Mouse (Mus musculus): Measurements from ENCODE around the gene Ctnna2. TPM values are rescaled to one million over a fixed set of nuclear protein-coding genes. Genes with fewer than 3 reads are reported as not detected.

Gene Ctnna2
- polyA plus RNA-seq, 1 experiment from 2014 or later = not detected

DNA sequence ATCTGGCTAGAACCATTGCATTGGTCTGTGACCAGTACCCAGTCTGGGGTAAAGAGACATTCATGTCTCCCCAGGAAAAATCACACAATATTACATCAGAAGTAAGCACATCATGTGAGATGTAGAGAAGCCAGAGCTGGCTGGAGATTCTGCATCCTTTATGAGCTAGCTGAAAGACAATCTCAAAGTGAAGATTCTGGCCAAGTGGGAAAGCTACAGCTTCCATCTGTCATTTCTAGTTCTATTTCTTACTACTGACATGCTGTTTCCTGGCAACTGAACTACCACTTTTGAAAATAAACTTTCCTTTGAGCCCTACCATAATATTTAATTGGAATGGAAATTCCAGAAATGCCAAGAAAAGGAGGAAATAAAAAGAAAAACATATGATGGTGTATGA lies 285.4 kb downstream of the Ctnna2 start:
- in situ Hi-C loops (cut with MboI; ENCODE audit: low pct_unique_long_range_greater_than_20kb) = no loop called here
- POLR2A ChIA-PET = no interaction called here

DNA sequence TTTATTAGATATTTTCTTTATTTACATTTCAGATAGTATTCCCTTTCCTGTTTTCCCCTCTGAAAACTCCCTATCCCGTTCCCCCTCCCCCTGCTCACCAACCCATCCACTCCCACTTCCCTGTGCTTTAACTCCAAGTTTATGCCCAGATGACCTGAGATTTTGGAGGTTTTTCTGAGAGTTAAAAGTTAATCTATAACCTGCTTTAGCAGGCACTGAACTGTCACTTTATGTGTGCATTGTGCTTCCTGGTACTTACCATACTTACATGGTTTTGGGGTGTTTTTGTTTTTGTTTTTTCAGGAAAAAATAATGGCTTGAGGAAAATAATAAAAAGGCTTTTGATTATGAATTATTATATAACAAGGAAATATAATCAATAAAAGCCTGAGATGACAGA lies 292.3 kb downstream of the Ctnna2 start:
- in situ Hi-C loops (cut with MboI; ENCODE audit: low pct_unique_long_range_greater_than_20kb) = no loop called here
- ChIA-PET CTCF (no interaction called here), POLR2A (no interaction called here)
- H3K27me3 ChIP-seq = no peaks in the 10 kb centered on the region
- TF ChIP-seq CTCF (IDR thresholded peaks at IDR 0.05) = no peak
- DNase-seq (ENCODE audit: low read depth, low spot score) (no peak), ATAC-seq (no peak)

More for the DNA sequence above, 285.4 kb downstream of the Ctnna2 start:
- no peak for TF ChIP-seq CTCF (IDR thresholded peaks at IDR 0.05)
- CTCF ChIA-PET = no interaction called here
- no peaks in the 10 kb centered on the region for H3K27me3 ChIP-seq
- DNase-seq (ENCODE audit: low read depth, low spot score) (no peak), ATAC-seq (no peak)

DNA sequence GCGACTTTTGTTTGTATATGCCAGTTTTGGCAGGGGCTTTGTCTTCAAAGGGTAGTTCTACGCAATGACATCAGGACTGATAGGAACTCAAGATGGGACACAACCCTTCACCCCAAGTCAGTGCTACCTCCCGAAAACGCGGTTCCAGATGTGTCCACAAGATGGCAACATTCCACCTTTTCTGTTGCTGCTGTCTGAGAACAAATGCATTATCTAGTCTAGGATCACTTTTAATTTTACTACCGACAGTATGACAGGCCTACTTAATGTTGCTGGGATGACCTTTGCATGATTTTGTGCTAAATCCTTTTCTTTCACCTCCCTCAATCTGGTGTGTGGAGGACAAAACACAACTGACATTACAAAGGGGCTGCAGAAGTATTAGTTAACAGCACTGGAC lies 329.4 kb downstream of the Ctnna2 start:
- ChIA-PET POLR2A (no interaction called here), CTCF (no interaction called here)
- no peaks in the 10 kb centered on the region for H3K27me3 ChIP-seq
- ATAC-seq (no peak), DNase-seq (ENCODE audit: low read depth, low spot score) (no peak)
- in situ Hi-C loops (cut with MboI; ENCODE audit: low pct_unique_long_range_greater_than_20kb) = no loop called here
- peak; percentile 51 for TF ChIP-seq CTCF (IDR thresholded peaks at IDR 0.05)

DNA sequence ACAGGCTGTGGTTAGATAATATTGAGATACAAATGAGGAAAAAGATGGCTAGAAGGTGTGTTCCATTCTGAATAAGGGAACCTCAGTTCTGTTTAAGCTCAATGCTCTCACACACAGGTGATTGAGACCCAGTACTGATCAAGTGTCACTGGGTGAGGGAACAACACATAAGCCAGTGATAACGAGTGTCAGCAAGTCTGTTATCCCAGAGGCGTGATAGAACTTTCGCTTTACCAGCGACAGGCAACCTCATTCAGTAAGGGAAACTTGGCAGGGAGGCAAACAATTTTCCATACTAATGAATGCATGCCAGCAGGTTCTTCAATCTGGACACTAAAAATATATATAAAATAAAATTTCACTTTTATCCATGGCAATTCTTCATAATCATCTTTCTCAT lies 334.9 kb downstream of the Ctnna2 start:
- no peak for TF ChIP-seq CTCF (IDR thresholded peaks at IDR 0.05)

DNA sequence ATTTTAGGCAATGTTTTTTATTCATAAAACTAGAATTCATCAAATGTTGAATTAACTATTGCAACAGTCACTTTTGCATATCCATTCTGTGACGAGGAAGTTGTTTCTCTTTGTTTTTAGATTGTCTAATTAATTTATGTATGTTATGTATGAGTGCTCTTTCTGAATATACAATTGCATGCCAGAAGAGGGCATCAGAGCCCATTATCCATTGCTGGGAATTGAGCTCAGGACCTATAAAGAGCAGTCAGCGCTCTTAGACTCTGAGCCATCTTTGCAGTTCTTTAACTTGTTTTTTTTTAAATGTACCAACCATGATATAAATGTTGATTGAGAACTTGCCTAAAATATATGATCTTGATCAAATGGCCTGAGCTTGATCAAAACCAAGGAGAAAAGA lies 340.7 kb downstream of the Ctnna2 start:
- no peak for TF ChIP-seq CTCF (IDR thresholded peaks at IDR 0.05)
- DNase-seq (ENCODE audit: low read depth, low spot score) (no peak), ATAC-seq (no peak)
- ChIA-PET POLR2A (no interaction called here), CTCF (interaction anchor here (2.1 kb wide), 1 partner anchor 8 kb away, joined by 5 read pairs; no protein-coding TSS in a partner anchor)
- in situ Hi-C loops (cut with MboI; ENCODE audit: low pct_unique_long_range_greater_than_20kb) = no loop called here
- H3K27me3 ChIP-seq = peaks cover 6% of the 10 kb centered on the region

More for the DNA sequence above, 334.9 kb downstream of the Ctnna2 start:
- DNase-seq (ENCODE audit: low read depth, low spot score) (no peak), ATAC-seq (no peak)
- no peaks in the 10 kb centered on the region for H3K27me3 ChIP-seq
- ChIA-PET POLR2A (no interaction called here), CTCF (no interaction called here)
- in situ Hi-C loops (cut with MboI; ENCODE audit: low pct_unique_long_range_greater_than_20kb) = no loop called here

DNA sequence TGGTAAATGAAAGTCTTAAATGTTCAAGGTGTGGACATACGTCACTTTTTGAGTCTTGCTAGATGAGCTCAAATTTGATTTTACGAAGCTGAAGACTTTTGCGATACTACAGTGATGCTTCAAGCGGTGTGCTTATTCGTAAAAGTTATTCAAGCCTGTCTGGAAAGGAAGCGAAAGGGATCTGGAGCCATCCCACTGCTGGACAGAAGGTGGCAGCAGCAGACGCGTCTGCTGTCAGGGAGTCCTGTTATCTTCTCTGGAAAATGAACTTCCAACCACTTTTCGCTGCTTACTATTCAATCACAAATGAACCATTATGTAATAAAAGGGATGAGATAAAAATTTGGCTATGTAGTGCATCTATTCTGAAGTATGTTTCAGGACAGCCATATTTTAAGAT lies 345.5 kb downstream of the Ctnna2 start:
- ChIA-PET POLR2A (no interaction called here), CTCF (no interaction called here)
- peaks cover 19% of the 10 kb centered on the region for H3K27me3 ChIP-seq
- no peak for DNase-seq (ENCODE audit: low read depth, low spot score)
- in situ Hi-C loops (cut with MboI; ENCODE audit: low pct_unique_long_range_greater_than_20kb) = loop anchor here (5.0 kb wide), 1 partner anchor 878 kb away; no protein-coding TSS in a partner anchor
- peak; percentile 74 for TF ChIP-seq CTCF (IDR thresholded peaks at IDR 0.05)
- ATAC-seq = no peak

DNA sequence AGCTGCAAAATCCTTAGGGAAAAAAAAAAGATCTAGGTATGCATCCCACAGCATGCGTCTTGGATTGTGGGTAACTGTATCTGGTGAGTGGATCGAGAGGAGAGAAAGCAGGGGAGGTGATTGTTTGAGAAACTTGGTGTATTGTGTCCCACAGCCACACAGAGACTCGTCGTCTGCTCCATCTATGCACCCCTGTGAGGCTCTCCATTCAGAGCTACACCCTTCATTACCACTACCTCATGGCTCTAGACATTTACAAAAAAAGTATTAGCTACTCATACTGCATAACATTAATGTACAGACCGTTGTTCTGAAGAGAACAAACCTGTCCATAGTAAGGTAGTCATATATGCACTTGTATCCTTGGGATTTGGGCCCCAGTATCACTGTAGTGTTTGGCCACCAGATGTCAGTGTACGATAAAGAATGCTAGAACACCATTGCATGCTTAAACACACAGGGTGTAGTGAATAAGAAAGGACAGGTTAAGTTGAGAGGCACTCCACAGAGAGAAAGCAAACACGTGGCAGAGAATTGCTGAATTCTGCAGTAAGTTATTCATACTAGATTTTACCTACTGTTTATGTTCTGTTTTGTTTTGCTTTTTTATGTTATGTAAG lies 350.8 kb downstream of the Ctnna2 start:
- peak; percentile 42 for TF ChIP-seq CTCF (IDR thresholded peaks at IDR 0.05)
- peaks cover 13% of the 10 kb centered on the region for H3K27me3 ChIP-seq
- in situ Hi-C loops (cut with MboI; ENCODE audit: low pct_unique_long_range_greater_than_20kb) = no loop called here
- DNase-seq (ENCODE audit: low read depth, low spot score) (no peak), ATAC-seq (no peak)
- ChIA-PET CTCF (no interaction called here), POLR2A (no interaction called here)

DNA sequence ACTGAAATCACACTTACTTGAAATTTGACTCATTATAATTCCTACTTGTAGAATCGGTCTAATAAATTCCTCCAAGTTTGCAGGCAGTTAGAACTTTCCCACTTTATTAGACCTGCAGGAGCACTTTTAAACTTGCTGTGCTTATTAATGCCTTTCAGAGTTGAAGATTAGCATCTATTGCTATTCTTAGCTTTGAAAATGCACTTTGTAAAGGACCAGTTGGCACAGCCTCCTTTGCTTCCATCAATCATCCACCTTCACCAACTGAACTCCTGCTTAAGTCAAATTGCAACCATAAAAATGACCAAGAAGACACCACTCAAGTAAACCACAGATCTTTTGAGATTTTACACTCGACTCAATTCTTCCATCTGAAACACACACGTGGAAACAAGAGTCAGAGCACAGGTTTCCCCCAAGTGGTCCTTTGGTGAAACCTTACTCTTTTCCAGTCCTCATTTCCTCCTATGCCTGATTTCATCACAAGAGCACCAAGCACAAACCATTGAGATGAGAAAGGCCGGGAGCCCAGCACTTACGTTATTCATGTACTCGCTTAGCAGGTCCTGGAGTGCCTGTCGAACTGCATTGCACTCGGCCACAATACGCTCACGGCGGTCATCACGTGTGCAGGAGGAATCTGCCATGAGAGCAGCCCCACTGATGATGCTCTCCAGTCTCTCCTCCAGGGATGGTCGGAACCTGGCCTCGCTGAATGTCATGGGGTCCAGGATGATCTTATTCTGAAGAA lies 374.7 kb downstream of the Ctnna2 start:
- no peaks in the 10 kb centered on the region for H3K27me3 ChIP-seq
- ChIA-PET POLR2A (no interaction called here), CTCF (no interaction called here)
- in situ Hi-C loops (cut with MboI; ENCODE audit: low pct_unique_long_range_greater_than_20kb) = no loop called here
- DNase-seq (ENCODE audit: low read depth, low spot score) = no peak
- no peak for TF ChIP-seq CTCF (IDR thresholded peaks at IDR 0.05)
- ATAC-seq = no peak

DNA sequence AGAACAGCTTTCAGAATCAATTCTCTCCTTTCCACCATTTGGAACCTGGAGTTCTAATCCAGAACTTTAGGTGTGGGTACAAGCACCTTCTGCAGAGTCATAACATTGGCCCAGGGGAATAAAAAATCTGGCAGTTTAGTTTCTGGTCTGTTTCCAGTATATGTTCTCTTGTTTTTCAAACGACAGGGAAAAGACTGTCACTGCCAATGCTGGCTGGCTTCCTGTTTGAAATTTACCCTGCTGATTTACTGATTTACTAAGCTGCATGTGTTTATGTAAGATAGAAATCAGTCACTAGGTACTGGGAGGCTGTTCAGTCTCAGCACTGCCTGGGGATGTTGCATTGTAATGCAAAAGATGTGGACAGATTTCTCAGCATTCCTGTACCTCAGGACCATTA lies 375.6 kb downstream of the Ctnna2 start:
- DNase-seq (ENCODE audit: low read depth, low spot score) (no peak), ATAC-seq (no peak)
- in situ Hi-C loops (cut with MboI; ENCODE audit: low pct_unique_long_range_greater_than_20kb) = no loop called here
- POLR2A ChIA-PET = no interaction called here
- no peaks in the 10 kb centered on the region for H3K27me3 ChIP-seq
- TF ChIP-seq CTCF (IDR thresholded peaks at IDR 0.05) = no peak
- CTCF ChIA-PET = no interaction called here

DNA sequence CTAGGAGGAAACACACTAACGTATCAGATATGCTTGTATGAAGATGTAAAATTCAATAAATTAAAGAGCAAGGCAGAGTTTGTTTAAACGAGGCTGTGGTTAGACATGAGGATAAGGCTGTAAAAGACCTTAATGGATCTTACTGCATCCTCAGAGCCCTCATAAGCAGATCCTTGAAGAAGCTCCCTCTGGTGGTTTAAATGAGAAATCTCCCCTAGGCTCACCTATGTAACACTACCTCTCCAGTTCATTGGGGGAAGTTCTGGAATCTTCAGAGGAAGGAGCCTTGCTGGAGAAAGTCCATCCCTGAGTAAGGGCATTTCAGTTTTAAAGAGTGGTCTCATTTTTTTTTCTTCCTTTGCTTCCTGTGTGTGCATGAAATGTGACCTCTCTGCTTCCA lies 380.3 kb downstream of the Ctnna2 start:
- CTCF ChIA-PET = no interaction called here
- TF ChIP-seq CTCF (IDR thresholded peaks at IDR 0.05) = peak; percentile 42
- DNase-seq (ENCODE audit: low read depth, low spot score) (no peak), ATAC-seq (no peak)
- in situ Hi-C loops (cut with MboI; ENCODE audit: low pct_unique_long_range_greater_than_20kb) = no loop called here
- POLR2A ChIA-PET = no interaction called here
- no peaks in the 10 kb centered on the region for H3K27me3 ChIP-seq

DNA sequence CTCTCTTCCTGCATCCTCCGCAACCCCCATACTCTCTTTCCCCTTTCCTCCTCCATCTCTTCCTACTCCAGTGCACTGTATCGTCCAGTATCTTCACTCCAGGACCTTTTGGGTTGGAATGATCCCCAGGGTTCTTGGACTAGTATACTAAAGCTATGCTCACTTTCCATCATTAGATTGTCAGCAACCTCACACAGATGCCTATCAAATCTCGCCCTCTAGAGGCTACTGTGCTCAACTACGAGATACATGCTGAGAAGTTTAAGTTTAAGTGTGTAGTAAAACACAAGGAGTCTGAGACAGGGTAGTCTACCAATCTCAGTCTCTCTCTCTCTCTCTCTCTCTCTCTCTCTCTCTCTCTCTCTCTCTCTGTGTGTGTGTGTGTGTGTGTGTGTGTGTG lies 396.9 kb downstream of the Ctnna2 start:
- in situ Hi-C loops (cut with MboI; ENCODE audit: low pct_unique_long_range_greater_than_20kb) = no loop called here
- ATAC-seq = no peak
- POLR2A ChIA-PET = no interaction called here
- CTCF ChIA-PET = no interaction called here
- H3K27me3 ChIP-seq = no peaks in the 10 kb centered on the region
- TF ChIP-seq CTCF (IDR thresholded peaks at IDR 0.05) = peak; percentile 24
- DNase-seq (ENCODE audit: low read depth, low spot score) = no peak

DNA sequence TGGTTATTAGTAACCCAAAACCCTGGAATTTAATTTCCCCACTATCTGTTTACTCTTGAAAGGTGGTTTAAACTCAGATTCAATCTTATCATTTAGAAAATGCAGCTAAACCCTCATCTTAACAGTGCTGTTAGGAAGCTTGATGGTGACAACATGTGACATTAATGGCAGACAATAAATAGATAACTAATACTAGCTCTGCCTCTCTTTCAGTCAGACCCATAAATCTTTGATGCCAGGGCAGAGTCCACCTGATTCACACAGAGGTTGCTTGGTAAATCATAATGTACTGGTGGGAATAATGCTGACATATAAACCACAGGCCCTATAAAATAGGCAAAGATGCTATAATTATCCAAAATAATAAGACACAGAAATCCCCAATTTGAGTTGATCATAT lies 398.6 kb downstream of the Ctnna2 start:
- in situ Hi-C loops (cut with MboI; ENCODE audit: low pct_unique_long_range_greater_than_20kb) = no loop called here
- CTCF ChIA-PET = no interaction called here
- POLR2A ChIA-PET = no interaction called here
- ATAC-seq (no peak), DNase-seq (ENCODE audit: low read depth, low spot score) (no peak)
- no peaks in the 10 kb centered on the region for H3K27me3 ChIP-seq
- TF ChIP-seq CTCF (IDR thresholded peaks at IDR 0.05) = no peak
